Mouse (Mus musculus) megakaryocyte, embryonic 14.5 days (primary cell): ENCODE measurements at regions not wholly inside any gene's neighbourhood (a gene's known extent, or its start where the extent isn't known, plus 50 kb on each side); places are given as distances from the start of the nearest gene placed in this dataset.

Experiments
- FLI1 ChIP-seq: IDR thresholded peaks from 2 replicates; pipeline ENCODE4 v1.6.1; 2012; ENCODE audit warnings: low read length, inconsistent platforms, mixed read lengths
- GATA1 ChIP-seq: IDR thresholded peaks from 3 replicates; pipeline ENCODE4 v1.6.1; 2012; ENCODE audit warnings: mixed read lengths, low read length, inconsistent platforms, borderline replicate concordance

DNA sequence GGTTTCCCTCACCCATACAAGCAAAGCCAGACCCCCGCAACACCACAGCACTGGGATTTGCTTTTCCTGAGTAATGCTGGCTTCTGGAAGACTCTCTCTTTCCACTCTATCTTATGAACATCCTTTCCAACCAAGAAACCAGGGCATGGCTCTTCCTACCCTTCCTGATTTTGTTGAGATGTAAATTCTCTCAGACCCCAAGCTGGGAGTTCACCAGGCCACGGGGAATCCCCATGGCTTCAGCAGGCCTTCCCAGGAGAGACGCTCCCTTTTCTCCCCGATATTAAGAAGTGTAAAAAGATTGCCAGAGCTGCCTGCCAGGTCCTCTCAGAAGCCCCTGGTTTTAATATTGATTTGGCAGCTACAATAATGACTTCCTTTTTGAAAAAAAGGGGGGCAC, 146.3 kb upstream of the Tbx3 start:
- TF ChIP-seq GATA1 = no peak
- no peak for TF ChIP-seq FLI1
